Mouse (Mus musculus) adrenal gland (tissue): ENCODE measurements around the gene Acbd3.

Source experiments
- intact Hi-C: fragments of 180-260 bp; cut with DNase I; formaldehyde crosslinking; loops from one replicate; pipeline ENCODE4 v1.15.1; 2025

The Acbd3 gene

GRCm38 (mm10) chr1:180781250-180781649 lies 55.4 kb downstream of the Acbd3 start:
- intact Hi-C loops: no loop called here

DNA sequence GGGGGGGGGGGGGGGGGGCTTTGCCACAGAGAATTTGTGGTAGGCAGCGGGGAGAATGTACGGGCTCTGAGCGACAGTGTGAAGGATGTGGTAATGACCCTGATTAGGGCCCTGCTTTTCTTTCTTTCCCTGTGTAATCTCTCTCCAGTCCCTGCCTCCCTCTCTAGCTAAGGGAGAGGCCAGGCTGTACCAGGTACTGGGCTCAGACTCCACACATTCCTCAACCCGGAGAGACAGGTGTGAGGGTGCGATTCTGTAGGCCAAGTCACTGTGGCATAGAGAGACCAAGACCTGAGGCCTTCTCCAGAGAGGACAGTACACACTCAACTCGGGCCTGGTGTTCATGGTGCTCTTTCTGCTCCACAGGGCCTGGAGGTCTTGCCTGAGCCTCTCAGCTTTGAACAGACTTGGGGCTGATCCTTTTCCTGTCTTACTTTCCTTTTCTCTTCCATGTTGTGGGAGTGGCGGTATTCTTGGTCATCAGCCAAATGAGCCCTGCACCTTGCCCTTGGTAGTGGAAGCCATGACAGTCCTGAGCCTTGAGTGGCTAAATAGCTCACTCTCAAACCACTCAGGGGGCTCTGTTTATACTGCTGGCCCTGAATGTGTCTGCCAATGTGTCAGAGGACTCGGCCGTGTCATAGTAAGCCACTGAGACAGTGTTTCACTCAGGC lies 57.2 kb downstream of the Acbd3 start:
- intact Hi-C loops: no loop called here

DNA sequence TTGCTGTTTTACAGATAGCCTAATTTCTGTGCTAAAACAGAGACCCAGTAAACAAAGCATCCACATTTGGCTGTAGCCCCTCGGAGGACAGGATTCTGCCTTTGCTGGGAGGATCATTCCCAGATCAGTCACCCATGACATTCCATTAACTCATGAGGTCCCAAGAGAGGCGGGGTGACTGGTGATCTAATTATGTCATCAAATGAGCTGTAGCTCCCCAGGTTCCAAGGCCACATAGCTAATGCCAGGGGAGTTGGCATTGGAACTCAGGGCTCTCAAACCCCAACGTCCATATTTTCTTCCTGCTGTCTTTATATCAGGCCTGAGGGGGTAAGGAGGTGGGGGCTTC lies 57.7 kb downstream of the Acbd3 start:
- intact Hi-C loops: no loop called here

GRCm38 (mm10) chr1:180791821-180792480 lies 66.1 kb downstream of the Acbd3 start:
- intact Hi-C loops: no loop called here

- intact Hi-C loops: no loop called here
Measured at GRCm38 (mm10) chr1:180792814-180793213, 67.0 kb downstream of the Acbd3 start.

DNA sequence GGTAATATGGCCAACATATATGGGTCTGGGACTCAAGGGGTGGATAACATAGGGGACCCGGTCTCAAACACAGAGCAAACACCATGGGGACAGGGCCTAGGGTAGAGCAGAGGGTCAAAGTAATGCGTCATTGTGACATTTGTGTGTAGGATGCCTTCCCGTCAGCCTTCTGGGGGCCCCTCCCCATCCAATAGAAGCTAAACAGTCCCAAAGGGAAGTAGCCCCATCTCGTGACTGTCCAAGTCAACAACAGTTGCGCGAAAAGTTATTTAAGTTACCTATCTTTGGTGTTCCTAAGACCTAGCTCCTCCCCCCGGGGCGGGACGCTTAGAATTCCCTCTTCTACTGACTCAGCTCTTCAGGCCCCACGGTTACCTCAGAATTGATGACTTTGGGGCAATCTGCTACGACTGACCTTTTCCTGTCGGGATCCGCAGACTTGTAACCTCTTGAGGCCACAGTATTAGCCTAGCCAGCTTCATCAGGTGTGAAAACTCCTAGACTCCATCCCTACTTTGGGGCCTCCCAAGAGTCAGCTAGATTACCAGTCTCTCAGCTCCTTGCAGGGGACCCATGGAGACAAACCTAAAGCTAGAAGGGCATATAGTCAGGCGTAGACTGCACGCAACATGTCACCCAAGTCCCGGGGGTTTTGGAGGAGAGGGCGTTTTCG lies 67.7 kb downstream of the Acbd3 start:
- intact Hi-C loops: no loop called here

GRCm38 (mm10) chr1:180794170-180794569 lies 68.3 kb downstream of the Acbd3 start:
- intact Hi-C loops: no loop called here

DNA sequence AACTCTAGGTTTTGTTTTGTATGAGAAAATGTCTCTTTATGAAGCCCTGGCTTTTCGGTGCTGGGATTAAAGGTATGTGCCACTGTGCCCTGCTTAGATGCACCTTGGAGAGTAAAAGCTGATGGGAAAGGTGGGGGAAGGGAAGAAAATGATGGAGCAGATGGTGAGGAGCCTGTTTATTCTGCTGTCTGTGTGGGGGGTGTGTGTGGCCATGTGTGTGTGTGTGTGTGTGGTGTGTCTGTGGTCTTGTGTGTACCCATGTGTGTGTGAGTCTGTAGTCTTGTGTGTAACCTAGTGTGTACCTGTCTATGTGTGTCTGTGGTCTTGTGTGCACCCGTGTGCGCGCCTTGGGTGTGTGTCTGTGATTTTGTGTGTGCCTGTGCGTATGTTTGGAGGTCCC lies 72.8 kb downstream of the Acbd3 start:
- intact Hi-C loops: no loop called here

DNA sequence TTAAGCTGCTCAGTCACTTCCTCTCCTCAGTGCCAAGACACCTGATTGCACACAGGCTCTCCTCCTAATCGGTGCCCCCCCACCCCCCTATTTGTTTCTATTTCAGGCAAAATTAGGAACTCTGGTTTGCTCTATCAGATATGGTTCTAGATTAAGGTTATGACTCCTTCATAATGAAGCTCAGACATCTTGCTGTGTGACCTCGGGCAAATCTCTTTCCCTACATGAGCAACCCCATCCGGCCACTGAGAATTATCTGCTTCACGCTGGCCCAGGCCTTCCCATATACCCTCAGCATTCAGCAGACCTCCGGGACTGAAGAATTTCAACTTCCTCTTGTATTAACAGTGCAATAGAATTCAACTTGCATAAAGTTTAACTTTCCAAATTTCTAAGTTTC lies 73.4 kb downstream of the Acbd3 start:
- intact Hi-C loops: no loop called here

DNA sequence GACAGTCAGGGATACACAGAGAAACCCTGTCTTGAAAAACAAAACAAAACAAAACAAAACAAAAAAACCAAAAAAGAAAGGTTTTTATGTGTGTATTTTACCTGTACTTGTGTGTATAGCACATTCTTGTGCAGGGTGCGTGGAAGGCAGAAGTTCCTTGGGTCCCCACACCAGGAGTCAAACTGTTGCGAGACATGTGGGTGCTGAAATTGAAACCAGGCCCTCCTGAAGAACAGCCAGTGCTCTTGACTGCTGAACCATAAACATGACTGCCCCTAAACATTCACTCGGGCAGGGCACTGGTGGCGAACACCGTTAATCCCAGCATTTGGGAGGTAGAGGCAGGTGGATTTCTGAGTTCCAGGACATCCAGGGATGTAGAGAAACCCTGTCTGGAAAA lies 74.2 kb downstream of the Acbd3 start:
- intact Hi-C loops: no loop called here

DNA sequence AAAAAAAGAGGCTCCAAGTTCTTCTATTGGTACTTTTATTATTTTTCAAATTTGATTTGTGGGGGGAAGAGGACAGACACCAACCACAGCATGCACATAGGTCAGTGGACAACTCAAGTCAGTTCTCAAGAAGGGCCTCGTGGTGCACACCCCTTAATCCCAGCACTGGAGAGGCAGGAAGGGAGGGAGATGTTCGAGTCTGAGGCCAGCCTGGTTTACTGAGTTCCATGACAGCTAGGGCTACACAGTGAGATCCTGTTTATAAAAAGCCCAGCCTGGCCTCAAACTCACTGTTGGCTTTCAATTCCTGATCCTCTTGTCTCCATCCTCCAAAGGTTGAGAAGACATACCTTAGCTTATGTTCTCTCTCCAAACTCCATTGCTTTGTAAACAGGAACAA lies 75.0 kb downstream of the Acbd3 start:
- intact Hi-C loops: no loop called here

DNA sequence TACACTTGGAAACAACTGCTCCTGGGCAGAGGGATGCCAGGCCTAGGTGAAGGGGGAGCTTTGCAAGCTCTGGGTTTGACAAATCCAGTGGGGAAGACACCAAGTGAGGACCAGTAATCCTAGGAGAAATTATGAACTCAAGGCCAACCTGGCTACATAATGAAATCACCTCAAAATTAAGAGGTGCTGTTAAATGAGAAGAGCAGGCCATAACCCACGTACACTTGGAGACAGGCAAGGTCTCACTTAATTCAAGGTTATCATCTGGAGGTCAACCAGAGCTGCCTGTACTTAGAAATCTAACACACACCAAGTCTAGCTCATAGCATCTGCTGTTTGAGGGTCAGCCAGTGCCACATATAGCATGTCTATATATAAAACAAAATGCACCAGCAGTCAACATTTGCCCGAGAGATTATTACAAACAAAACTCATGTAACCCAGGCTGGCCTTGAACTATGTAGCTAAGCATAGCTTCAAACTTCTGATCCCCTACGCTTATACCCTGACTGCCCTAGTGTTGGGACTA lies 75.7 kb downstream of the Acbd3 start:
- intact Hi-C loops: no loop called here
